Mouse (Mus musculus): ENCODE data around the gene Tmem176b.
"Not testable (repeated sequence)": the region's sequence is repeated elsewhere in the genome, so short reads cannot be mapped to it uniquely, and the experiment has no call there.

Tmem176b gene

DNA sequence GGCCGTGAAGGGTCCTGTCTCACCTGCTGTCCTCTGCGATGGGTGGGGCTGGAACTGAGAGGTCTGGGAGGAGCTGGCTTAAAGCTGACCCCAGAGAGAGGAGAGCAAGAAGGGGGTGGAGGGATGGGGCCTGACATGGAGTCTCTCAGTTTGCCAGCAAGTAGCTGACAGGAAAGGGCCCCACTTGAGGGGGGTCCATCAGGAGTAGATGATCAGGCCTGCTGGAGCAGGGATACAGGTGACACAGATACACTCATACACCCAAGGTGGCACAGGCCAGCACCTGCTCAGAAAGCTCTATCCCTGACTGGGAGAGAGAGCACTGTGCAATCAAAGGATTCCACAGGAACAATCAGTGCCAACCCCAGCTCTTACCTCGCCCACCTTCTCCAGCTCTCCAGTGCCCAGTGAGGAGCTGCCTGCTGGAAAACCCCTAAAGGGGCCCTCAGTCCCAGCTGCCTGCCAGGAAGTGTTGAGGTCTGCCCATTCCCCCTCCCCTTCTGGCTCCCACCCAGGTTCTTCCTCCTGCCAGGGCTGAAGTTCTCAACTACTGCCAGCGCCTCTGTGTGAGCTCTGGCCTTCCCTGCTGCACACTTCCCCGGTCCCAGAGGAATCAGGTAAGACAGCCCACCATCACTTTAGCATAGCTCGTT is at the start of gene Tmem176b:
TSS of gene Tmem176b (minus strand) at position 524 of the 653 bp plus-strand sequence.
- peak; percentile 52 for DNase-seq (ENCODE audit: extremely low read depth, low read depth, low spot score)

DNA sequence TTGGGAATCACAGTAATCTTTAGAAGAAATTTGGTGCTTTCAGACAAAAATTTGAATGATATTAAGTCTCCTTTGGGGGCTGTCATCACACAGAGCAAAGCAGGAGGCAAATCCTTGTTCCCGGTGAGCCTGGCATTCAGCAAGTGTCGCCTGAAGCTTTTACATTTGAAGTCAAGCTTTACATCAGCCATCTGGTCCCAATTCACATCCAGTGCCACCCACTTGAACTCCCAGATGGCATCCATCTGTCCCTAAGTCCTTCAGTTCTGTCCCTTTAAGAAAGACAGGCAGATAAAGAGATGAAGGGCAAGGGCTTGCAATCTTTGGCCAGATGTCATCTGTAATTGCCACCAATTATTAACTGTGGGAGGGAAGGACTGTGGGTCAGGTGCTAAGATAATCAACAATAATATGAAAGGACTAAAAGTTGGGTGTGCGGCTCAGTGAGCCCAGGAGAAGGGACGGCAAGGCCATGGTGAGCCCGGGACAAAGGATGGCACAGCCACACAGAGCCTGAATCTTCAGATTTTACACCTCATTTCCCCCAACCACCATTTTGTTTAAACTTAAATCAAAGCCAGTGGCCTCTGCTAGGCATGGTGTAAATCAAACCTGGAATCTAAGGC is 35.3 kb upstream of the Tmem176b start:
- DNase-seq (ENCODE audit: extremely low read depth, low read depth, low spot score) = no peak

DNA sequence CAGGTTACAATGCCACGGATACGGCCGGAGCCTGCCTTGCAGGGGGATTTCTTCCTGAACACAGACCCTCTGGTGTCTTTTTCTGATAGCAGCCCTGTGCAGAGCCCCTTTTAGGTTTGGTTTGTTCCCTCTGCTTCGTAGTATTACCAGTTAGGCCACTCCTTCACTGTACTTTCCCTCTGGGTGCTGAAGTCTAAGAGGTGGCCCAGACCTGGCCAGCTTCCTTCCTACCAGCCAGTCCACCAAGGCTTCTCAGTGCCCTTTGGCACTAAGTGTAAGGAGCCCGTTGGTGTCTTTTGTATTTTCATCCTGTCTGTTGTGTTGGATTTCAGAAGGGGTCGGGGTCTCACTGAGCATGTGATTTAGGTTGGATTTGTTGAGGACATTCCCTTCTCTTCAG is 34.2 kb upstream of the Tmem176b start:
- no peak for DNase-seq (ENCODE audit: extremely low read depth, low read depth, low spot score)

DNA sequence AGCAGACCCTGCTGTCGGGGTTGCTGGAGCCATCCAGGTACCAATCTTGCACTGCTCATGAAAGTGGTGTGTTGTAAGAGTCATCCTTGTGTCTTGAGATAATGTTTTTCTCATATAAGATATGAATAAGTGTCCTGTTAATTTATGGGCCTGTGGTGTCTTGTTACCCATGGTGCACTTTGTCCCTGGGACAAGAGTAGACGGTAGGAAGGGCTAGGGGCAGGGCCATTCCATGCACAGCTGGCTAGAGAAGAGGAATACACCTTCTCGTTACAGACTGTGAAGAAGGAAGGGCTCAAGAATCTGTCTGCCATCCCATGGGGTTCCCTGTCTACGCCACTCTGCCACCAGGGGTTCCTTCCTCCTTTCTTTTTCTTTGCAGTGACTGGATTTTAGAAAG is 33.3 kb upstream of the Tmem176b start:
- no peak for DNase-seq (ENCODE audit: extremely low read depth, low read depth, low spot score)

DNA sequence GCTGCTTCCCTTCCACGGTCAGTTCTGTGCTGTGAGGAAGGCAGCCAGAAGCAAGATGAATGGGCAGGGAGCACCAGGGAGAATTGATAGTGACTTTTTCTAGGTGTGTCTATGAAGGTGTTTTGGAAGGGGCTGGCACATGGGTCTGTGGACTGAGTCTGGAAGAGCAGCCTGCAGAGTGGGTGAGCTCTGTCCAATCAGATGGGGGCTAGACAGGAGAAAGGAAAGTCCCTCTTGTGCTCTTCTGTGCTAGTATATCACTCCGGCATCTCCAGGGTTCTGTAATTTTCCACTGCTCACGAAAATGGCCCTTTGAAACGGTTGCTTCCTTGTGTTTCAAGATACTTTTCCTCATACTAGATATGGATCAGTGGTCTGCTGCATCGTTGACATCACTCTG is 31.3 kb upstream of the Tmem176b start, which contains the start of gene Aoc1:
TSS of gene Aoc1 (plus strand) at position 301 of the 400 bp plus-strand sequence.
- no peak for DNase-seq (ENCODE audit: extremely low read depth, low read depth, low spot score)

DNA sequence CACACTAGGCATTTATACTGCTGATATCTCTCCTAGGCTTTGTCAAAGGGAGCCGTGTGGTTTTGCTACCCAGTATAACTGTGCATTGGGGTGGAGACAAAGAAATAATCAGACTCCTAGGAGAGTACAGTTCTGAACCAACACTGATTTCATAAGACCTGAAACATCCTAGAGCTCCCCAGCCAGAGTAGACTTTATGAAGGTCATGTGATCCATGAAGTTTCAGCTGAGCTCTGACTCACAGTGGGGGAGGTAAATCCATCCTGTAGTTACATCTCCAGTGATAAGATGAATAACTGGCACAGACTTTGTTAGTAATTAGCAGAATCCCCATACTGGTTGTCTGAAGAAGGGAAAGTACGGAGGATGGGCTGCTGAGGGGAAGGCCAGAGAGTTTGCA is 28.5 kb upstream of the Tmem176b start:
- no peak for DNase-seq (ENCODE audit: extremely low read depth, low read depth, low spot score)

DNA sequence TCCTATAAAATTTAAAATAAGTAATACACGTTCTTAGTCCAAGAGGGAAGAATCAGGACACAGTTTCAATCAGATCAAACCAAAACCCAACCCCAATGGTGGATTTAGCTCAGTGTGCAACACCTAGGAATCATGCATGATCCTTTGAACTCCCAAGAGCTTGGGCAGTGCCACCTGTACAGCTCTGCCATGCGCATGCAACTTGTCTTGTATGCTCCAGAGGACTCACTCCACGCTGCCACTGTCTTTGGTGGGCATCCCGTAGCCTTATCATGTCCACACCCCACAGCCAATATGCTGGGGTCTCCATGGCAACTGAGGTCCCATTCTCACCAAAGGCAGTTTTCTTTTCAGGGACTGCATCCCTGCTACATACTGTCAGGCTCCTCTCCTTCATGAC is 25.9 kb upstream of the Tmem176b start:
- no peak for DNase-seq (ENCODE audit: extremely low read depth, low read depth, low spot score)

DNA sequence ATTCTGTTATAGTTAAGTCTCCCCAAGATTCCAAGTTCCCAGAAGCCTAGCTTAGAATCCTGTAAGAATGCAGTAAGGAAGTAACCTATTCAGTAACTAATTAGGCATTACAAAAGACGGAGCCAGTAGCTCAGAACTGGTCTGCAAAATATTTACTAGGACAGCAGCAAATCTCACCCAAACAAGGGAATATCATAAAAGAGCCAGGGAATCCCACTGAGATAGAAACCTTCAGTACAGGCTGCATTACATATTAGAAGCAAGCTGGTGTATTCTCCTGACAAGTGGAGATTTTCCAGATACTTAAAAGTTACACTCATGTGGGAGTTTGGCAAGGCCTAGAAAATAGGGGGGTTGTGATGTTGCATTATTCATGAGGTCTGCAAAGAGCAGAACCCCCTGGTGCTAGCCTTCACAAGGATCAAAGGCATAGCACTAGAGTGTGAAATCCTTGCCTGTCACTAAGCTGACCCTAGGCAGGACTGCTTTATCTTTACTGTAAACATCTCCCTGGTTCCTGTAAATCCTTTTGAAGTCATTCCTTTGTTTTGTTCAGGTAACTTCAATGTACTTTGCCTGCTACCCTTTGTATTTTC is 25.2 kb upstream of the Tmem176b start:
- not testable (repeated sequence) for DNase-seq (ENCODE audit: extremely low read depth, low read depth, low spot score)

DNA sequence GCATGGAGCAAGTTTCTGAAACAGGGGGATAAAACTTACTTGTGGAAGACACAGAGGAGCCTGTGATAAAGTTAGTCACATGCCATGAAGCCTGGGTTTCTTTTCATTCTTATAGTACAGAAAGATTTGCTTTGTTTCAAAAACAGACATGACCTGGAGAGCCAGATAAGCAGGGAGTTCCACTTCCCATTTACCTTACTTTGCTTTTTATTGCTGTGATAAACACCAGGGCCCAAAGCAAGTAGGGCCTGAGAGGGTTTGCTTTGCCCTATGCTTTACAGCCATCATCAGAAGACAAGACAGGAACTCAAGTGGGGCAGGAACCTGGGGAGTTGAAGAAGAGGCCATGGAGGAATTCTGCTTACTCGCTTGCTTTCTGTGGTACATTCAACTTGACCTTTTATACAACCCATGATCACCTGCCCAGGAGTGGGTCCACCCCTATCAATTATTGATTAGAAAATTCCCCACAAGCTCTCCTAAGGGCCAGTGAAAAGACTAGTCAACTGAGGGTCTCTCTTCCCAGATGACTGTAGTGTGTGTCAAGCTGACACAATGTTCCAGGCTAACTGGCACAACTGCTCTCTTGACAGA is 24.0 kb upstream of the Tmem176b start:
- no peak for DNase-seq (ENCODE audit: extremely low read depth, low read depth, low spot score)

DNA sequence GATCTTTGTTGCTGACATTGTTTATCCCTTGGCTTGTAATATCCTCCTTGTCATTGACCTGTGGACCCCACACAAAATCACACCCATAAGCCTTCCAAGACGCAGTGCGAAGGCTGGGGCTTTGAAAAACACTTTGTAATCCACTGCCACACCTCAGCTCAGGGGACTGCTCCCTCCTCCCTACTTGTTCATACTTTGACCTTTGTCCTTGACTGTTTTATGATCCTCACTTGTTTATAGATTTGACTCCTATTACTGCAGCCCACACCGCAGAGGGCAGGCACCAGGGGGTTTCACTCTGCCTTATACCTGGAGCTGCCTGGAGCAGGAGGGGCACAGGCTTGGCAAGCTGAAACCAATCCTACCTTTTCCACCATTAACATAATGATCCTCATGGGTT is 23.4 kb upstream of the Tmem176b start:
- DNase-seq (ENCODE audit: extremely low read depth, low read depth, low spot score) = no peak

DNA sequence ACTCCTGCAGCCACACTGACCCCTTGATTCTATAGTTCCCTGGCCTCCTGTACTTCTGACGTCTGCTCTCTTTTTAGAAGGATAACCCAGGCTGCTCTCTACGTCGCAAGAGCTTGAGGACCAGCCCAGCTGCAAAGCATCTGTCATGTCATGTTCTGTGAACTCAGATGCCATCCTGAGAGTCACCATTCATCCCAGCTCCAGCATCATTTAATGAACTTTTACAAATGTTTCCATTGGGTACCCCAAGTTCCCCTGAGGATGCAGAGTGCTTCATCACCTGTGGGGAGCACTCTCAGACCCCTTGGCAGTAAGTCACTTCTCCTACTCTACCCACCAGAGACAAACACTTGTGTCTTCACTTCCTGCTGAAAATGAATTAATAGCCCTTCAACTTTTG is 22.9 kb upstream of the Tmem176b start:
- no peak for DNase-seq (ENCODE audit: extremely low read depth, low read depth, low spot score)

DNA sequence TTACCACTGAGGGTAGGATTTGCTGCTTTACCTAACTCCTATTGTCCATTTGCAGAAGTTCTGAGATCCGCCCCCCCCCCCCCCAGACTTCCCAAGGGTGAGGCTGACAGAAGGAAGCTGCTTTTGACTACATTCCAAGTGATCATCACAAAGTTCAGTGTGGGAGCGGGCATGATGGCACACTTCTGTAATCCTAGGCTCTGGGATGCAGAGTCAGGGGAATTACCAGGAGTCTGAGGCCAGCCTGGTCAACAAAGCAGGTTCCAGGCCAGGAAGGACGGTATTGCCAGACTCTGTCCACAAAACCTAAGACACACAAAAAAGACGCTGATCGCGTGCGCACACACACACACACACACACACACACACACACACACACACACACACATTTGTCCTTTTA is 22.2 kb upstream of the Tmem176b start:
- DNase-seq (ENCODE audit: extremely low read depth, low read depth, low spot score) = no peak

DNA sequence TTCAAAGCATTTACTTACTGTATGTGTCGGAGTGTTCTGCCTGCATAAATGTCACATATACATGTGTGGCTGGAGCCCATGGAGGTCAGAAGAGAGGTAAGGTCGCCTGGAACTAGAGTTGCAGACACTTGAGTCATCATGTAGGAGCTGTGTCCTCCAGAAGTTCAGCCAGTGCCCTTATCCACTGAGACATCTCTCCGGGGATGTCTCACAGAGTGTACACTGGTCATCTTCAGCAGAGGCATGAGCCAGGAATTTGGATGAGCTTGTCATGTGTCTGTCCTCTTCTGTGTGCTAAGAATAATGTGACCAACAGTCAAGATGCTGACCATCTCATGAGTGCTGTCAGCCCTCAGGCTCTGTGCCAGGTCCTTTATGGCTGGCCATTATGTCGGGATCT is 21.5 kb upstream of the Tmem176b start:
- DNase-seq (ENCODE audit: extremely low read depth, low read depth, low spot score) = no peak

DNA sequence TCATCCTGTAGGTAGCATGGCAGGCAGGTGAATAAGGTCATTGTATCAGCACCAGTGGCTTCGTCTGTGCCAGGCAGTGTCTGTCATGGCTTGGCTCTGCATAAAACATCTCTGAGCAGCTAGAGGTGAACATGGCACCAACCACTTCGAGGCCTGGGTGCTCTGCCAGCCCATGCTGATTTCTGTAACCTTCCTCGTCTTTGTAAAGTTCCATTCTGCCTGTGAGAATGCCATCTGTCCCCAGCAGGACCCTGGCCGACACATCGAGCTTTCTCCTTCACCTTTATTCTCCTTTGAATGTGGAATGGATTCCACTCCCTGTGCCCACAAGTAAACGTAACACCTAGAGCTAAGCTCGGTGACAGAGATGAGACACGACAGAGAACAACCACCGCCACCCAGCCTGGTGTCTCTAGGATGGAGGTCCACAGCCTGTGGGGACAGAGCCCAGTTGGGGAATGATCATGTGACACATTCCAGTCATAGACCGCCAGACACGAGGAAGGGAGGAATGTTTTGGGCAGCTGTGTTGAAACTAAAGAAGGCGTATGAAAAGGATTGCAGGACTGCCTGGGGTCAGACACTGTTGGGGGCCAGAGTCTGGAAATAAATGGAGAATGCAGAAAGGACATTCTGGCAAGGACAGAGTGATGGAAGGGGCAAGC is 20.5 kb upstream of the Tmem176b start:
- DNase-seq (ENCODE audit: extremely low read depth, low read depth, low spot score) = no peak

DNA sequence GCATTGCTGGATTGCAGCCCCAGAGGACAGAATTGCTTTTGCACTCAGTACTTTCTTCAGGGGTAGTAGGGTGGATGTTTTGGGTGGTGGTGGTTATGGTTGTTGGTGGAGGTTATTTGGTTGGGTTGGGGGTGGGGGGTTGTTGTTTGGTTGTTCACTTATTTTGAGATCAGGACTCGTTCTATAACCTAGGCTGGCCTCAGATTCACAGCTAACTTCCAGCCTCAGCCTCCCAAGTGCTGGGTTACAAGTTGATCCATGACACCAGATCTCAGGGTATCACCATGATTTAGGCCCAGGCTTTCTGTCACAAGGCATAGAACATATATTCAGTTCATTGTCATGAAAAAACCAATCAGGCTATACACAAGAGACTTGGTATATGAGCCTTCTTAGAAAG is 19.6 kb upstream of the Tmem176b start:
- no peak for DNase-seq (ENCODE audit: extremely low read depth, low read depth, low spot score)

DNA sequence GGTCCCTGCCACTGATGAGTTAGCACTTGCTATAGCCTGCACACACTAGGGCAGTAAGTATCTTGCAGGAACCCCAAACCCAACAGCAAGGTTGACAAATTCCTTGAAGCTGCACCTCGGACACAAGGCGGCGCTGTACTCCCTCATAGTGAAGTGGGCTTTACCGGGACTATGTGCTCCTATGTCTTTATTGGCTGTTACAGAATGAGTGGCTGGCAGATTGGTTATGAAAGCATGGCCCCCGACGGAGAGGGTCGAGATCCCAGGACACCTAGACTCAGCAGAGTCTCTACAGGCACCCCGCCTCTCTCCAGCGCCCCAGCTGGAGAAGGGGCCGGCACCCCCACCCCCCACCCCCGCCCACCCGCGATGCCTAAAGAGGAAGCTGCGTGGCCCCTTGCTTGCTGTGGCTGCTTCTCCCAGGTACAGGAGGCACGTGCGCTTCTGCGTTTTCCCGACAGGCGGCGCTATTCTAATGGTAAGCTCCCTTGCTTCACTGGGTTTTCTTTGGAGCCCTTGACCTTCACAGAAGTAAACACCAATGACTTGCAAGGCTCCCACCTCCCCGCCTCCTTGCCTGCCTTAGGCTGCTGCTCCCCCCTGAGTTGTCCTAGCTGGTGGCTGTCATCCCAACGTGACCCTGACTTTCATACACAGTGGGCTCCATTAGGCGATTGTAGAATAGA is 19.0 kb upstream of the Tmem176b start:
- DNase-seq (ENCODE audit: extremely low read depth, low read depth, low spot score) = no peak

DNA sequence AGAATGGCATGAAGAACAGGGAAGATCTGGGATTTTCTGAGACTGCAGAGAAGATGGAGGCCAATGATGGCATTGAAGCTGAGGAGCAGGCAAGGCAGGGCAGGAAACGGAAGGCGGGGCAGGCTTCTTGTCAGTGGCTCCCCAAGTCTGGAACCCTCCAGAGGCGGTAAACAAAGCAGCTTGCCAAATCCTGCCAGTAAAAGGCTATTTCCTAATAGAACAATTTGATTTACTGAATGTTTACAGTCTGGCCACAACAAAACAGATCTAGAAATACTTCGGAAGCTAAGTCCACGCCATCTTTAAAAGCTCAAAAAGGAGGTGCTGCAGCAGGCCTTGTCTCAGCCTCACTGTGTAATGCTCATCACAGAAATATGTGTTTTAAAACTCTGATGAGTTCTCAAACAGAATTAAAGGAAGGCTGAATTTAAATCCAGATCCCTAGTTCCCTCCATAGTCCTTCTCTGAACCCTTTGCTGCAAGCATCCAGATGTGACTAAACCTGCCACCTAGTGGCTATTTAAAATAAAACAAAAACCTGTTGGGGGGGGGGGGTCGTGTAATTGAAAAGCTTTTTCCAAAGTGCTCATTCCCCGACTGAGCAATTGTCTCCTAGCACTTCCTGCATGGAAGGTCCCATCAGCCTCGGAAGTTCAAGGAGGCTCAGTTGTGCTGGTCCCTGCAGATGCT is 16.5 kb upstream of the Tmem176b start:
- DNase-seq (ENCODE audit: extremely low read depth, low read depth, low spot score) = no peak

DNA sequence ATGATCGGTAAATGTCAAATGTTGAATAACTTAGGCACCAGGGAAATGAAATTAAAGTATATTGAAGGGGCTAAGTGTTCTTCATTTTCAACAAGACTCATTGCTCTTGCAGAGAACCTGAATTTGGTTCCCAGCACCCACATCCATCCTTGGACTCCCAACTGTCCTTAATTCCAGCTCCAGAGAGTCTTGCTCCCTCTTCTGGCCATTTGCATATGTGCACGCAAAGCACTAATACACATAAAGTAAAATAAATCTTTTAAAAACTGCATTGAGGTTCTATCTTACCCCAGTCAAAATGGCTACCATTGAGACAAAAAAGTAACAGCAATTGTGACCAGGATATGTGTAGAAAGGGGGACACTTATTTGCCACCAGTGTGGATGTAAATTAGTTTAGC is 12.9 kb upstream of the Tmem176b start:
- DNase-seq (ENCODE audit: extremely low read depth, low read depth, low spot score) = no peak

DNA sequence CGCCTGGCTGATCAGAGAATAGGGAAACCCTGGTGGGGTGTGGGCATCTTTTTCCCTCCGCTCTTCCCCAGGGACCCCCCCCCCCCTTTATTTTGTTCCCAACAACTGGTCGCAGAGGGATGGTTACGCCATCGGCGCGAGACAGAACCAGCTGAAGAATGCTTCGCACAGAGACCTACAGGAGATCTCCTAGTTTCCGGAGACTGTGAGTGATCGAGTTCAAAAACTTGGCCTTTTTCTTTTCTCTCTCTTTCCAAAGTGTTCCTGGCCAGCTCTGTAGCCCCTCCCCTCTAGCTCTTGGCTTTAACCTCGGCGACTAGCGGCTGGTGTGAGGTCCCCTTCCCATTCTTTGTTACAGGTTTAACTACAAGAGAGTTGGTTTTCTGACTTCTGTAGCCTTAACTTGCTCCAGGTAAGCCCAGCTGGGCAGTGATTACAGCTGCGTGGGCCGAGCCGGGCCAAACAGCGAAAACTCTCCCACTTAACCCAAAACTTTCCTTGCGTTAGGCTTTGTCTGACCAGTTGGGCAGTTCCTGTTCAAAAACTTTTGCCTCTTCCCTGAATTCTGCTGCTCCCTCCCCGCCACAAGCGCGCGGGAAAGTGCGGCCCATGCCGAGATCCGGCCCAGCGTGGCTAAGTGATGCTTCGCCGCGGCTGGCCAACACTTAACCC is 10.7 kb upstream of the Tmem176b start:
- DNase-seq (ENCODE audit: extremely low read depth, low read depth, low spot score) = no peak

DNA sequence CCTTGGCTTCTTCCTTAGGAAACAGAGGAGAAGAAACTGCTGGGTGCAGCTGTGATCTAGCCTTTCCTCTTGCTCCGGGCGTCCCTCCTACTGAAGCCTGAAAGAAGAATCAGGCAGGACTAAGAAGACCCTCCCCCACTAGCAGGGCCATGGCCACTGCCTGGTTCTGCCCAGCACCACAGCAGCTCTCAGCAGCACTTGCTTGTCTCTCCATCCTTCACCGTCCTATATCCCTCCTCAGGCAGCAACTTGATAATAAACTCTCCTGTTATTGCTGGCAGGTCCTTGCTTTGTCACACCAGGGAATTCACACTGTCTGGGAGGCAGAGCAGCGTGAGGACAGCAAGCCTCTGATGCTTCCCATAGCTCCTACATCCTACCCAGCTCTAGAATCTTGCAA is 3.8 kb upstream of the Tmem176b start:
- no peak for DNase-seq (ENCODE audit: extremely low read depth, low read depth, low spot score)
